Mouse (Mus musculus): Measurements from ENCODE around the gene Pepd.

Pepd gene

GRCm38 (mm10) chr7:34983702-34984475 is 71.7 kb downstream of the Pepd start:
- DNase-seq (ENCODE audit: low read depth): no peak

DNA sequence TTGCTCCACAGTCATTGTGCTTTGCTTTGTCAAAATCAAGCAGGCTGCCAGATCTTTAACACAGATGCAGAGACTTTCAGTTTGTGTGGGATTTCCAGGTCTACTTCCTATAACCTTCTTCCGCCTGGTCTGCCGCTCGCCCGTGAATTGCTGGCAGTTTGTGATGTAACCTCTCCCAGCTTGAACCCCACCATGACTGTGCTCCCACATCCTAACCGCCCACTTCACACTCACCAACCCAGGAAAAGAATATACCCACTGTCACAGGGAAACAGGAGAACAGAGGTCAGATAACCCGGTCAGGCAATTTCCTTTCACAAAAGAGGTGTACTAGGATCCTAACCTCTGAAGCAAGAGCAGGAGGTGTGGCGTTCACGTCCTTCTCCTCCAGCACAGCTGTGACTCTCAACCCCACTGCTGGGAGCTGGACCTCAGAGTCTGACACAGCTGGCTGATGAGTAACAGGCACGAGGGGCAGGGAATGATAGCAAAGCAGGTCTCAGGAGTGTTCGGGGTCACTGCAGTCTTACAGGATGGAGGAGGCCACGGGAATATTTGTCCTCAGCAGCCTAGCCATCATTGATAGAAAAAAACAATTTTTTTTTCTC is 72.5 kb downstream of the Pepd start:
- peak; percentile 14 for DNase-seq (ENCODE audit: low read depth)

DNA sequence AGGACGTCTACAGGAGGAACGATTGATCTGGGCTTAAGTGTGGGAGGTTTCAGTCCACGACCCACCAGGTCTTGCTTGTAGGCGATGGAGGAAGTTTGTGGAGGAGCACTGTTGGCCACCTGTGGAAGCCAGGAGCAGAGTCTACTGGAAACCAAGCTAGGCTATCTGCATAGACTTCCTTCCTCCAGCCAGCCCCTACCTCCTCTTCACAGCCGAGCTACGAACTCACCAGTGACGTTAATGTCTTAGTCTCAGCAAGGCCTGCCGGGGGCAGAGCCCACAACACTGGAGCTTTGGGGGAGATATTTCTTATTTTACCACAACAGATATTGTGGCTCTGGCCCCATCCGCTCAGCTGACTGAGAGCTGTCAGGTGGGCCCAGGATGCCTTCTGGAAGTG is 73.0 kb downstream of the Pepd start:
- no peak for DNase-seq (ENCODE audit: low read depth)

GRCm38 (mm10) chr7:34985646-34986045 is 73.5 kb downstream of the Pepd start:
- no peak for DNase-seq (ENCODE audit: low read depth)

GRCm38 (mm10) chr7:34986575-34987150 is 74.5 kb downstream of the Pepd start:
- peak; percentile 7 for DNase-seq (ENCODE audit: low read depth)

- DNase-seq (ENCODE audit: low read depth): no peak
Measured at GRCm38 (mm10) chr7:34987258-34987657, 75.1 kb downstream of the Pepd start.

GRCm38 (mm10) chr7:34988488-34988887 is 76.3 kb downstream of the Pepd start:
- no peak for DNase-seq (ENCODE audit: low read depth)

DNA sequence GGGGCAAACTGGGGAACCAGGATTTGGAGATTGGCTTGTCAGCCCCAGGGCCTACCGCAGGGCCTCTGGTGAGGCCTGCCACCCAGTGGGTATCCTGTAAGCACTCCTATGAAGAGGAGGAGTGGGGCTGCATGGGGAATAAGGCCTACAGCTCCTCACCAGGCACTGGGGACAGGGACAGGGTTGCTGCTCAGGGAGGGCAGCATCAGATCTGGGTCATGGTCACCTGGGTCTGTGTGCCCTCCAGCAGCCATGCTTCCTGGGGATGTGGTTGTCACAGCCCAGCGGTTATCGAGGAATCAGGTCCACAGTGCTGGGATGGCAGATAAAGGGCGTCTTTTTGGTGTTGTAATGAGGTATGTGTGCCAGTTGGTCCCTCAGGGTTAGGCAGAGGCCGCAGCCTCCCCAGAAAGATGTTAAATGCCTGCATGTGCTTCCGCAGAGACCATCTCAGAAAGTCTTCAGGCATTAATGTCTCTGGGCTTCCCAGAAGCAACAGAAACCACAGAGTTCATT is 79.6 kb downstream of the Pepd start:
- no peak for DNase-seq (ENCODE audit: low read depth)

- DNase-seq (ENCODE audit: low read depth): no peak
Measured at GRCm38 (mm10) chr7:34992766-34993165, 80.6 kb downstream of the Pepd start.

GRCm38 (mm10) chr7:34995872-34996662 is 83.9 kb downstream of the Pepd start:
- DNase-seq (ENCODE audit: low read depth): no peak

- DNase-seq (ENCODE audit: low read depth): no peak
Measured at GRCm38 (mm10) chr7:35000839-35001238, 88.7 kb downstream of the Pepd start.

DNA sequence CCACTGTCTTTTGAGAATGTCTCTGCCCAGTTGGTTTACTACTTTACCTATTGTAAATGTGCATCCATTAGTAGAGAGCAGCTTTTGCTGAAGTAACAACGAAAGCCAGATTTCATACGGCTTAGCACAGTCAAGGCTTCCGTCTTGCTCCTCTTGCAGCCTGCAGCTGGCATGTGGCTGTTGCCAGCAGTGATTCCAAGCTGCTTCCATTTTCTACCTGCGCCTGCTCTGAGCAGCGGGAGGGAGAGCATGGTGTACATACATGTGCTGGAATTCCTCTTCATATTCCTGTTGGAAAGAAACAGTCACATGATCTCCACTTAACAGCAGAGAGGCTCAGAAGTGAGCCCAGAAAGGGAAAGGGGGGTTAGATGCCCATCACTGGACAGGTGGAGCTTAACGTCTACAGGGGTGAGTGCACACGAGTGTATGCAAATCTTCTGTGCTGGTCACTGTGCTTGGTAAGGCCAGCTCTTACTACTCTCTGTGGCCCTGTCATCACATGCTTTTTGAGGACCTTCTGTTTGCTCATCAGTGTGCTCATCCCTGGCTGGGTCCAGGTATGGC is 91.1 kb downstream of the Pepd start:
- no peak for DNase-seq (ENCODE audit: low read depth)

DNA sequence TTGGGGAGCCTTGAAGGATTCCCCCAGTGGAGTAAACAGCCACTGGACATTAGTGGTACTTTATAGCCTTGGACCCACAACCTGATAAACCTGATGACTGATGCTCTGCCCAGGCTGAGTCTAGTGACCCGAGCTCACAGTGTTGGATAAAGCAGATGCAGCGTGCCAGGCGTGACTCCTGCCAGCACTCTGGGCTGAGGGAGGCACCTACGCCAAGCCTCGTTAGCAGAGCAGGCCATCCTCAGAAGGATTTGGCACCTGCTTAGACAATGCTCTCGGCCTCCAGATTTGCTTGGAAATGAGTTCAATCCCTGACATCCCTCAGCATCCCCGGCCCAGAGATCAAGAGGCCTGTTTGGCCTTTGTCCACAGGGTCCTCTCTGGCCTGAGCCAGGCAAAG is 94.5 kb downstream of the Pepd start:
- no peak for DNase-seq (ENCODE audit: low read depth)

- DNase-seq (ENCODE audit: low read depth): no peak
Measured at GRCm38 (mm10) chr7:35013228-35013627, 101.0 kb downstream of the Pepd start.

DNA sequence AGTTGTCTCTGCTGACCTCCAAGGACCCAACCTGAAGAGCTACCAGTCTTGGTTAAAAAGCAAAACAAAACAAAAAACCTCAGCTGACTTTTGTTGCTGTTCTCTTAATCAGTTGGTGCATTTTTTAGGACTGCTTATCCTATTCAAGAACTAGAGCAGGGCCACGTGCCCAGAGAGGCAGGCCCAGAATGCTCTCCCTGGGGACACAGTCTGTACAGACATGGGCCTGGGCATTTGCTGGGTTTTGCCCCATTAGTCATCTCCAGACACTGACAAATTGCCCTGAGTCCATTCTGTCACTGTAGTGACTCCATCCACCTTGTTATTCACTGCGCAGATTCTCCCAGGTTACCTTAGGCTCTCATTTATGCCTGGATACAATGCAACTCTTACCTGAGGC is 103.1 kb downstream of the Pepd start:
- DNase-seq (ENCODE audit: low read depth): no peak

DNA sequence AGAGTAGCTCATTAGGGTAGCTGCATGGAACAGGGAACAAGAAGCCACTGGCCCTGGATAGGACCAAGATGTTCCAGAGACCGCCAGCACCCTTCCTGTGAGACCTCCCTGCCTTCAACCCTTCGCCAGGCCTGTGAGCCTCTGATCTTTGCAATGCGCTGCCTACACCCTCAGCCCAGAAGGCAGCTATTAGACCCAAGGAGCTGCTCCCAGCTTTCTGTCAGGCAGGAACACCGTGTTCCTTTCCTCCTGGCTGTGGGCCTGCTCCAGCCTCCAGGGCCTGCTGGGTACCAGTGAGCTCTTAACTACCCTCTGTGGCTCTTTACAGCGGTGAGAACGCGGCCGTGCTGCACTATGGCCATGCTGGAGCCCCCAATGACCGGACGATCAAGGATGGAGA is 109.2 kb downstream of the Pepd start:
- DNase-seq (ENCODE audit: low read depth): no peak

DNA sequence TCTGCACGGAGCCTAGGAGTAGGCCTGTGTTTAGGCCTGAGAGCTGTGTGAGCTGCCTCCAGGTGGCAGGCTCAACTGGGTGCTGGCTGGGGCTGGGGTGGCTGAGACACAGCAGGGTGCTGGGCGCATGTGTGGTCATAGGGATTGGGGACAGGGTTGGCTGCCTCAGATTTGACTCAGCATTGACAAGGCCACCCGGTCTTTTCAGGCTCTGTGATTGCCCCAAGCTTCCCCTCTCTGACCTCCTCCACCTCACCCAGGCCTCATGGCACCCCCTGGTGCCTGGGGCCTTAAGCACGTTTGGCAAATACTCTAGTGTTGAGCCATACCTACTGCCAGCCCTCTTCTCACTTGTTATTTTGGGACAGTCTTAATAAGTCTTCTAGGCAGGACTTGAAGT is 111.1 kb downstream of the Pepd start:
- no peak for DNase-seq (ENCODE audit: low read depth)

GRCm38 (mm10) chr7:35024426-35024825 is 112.2 kb downstream of the Pepd start:
- DNase-seq (ENCODE audit: low read depth): no peak

- no peak for DNase-seq (ENCODE audit: low read depth)
Measured at GRCm38 (mm10) chr7:35025409-35026275, 113.5 kb downstream of the Pepd start.

DNA sequence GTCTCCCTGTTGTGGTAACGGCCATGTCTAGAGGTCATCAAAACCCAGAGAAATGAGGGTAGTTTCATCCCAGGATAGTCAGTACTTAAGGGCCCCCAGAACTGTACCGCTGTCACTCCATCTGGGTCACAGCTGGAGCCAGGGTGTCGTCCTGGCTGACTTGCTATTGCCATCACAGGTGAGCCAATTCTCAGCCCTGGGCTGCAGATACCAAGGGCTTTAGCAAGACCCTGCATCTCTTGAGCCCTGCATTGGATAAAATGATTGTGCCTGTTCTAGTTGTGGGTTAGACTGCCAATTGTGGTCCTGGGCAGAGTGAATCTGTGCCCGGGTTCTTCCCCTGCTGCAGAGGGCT is 114.1 kb downstream of the Pepd start:
- no peak for DNase-seq (ENCODE audit: low read depth)

- DNase-seq (ENCODE audit: low read depth): no peak
Measured at GRCm38 (mm10) chr7:35026838-35027291, 114.7 kb downstream of the Pepd start.

Data from fibroblast of lung, adult 2 months (primary cell).